Mouse (Mus musculus) hindlimb bud, embryonic 11.5 days (tissue): ENCODE results near the gene Mgmt.

Experiments
- DNase-seq: peaks from one replicate; pipeline ENCODE4 v3.0.0-alpha.2; 2012; ENCODE audit warnings: low read depth, low spot score; ENCODE audit errors: extremely low spot score

The Mgmt gene

DNA sequence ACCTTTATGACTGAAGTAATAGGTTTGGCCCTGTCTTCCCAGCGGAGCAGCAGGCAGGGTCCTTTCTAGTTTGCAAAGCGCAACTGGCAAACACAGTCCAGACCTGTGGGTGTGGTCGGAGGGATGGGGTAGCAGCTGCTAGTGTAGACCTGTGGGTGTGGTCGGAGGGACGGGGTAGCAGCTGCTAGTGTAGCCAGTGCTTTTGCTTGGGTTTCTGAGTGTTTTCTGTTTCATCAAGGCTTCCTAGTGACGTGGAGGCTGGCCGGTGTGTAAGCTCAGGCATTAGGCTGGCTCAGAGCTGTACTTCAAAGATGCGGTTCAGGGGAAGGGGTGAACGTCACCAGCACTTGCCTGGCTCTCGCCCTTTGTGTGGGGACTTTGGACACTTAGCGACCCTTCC lies 106.3 kb downstream of the Mgmt start:
- no peak for DNase-seq

DNA sequence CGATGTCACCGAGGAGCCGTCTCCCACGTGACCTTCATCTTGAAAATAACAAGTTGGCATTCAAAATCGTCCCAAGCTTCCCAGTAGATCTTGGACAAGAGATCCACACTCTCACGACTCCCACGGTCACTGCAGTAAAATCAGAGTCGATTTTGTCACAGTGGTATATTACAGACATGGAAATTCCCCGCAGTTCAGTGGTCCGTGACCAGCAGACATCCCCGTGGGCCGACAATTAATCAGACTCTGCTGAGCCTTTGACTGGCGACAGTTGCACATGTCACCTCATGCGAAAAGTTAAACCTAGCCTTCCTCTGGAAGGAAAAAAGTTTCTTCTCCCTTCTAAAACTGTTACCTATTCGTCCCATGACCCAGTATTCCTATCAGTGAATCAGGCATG lies 106.8 kb downstream of the Mgmt start:
- no peak for DNase-seq

DNA sequence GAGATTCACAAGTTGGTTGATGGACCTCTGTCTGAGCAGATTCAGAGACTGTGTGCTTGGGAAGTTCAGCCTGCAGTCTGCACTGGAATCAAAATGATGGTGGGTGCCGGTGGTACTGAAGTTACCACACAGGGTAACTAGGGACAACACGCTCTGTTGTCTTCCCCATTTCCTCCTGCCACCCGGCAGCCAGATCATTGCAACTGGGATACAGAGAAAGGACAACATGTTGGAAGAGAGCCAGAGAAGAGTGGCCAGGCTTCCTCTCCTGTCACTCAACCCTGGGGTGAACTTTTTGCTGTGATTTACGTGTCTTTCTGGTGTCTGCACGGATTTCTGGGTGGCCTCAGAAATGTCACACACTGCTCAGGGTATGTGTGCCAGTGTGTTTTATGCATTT lies 107.4 kb downstream of the Mgmt start:
- no peak for DNase-seq

DNA sequence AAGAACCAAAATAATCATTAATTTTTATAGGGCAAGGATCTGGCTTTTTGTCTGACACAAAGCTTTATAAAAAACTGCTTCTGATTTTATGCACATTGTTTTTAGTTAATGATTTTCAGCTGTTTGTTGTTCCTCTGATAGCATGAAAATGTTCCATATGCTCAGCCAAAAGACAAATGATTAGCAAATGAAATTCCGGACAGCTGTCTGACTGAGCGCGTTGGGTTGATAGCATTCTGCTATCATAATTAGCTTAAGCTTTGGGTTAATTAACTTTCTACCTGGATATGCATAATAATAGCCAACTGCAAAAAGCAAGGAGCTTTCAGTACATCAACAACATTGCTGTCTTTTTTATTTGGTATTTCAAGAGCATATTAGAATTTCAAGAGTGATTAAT lies 108.0 kb downstream of the Mgmt start:
- no peak for DNase-seq

DNA sequence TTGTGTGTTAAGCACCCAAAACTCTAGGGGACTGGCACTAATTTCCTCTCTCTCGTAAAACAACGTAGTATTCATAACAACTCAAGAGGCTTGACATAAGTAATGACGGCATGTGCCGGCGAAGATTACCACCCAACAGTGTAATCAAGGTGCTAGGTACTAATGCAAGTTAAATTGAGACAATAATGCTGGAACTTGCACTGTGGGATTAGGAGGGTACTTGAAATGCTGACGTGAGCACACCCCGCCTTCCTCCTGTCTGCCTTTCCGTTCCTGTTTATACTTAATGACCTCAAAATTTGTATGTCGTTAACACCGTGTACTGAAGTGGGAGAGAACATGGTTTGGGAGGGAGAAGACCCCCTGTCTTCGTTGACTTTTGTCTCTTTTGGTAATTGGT lies 110.9 kb downstream of the Mgmt start:
- DNase-seq, result peak; percentile 44

DNA sequence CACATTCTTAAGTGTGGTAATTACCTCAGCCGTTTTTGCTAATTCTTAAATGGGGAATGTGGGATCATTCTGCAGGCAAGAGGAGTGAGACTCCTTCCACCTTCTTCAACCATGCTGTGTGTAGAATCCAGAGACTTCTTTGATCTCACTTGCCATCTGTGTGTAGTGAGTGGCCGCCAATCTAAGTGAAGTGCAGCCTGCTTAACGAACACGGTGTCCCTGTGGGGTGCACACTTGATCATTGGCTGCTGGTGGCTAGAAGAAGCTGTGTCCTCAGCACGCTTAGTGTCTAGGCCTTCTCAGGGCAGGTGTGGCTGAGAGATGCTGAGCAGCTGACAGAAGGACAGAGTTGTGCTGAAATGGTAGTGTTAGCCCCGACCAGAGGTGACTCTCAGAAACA lies 113.9 kb downstream of the Mgmt start:
- no peak for DNase-seq

DNA sequence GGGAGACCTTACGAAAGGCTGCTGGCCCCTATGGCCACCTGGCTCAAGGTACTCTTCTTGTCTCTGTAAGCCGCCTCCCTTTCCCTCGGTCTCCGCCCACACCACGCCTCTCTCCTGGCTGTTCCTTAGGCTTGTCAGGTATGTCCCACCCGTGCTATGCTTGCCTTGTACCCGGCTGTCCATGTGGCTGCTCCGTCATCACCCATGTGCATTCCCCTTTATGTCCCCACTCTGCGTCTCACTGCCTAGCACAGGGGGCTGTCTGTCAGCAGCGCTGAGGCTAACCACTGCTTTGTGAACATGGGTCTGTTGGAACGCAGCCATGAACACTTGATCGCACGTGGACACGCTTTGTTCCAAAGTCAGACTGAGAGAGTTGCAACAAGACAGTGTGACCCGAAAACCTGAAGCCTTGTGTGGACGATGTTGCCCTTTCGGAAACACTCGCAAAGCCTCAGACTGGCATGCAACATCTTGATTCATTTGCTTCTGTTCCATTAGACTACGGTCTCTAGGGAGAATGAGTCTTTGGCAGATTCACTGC lies 115.4 kb downstream of the Mgmt start:
- no peak for DNase-seq

DNA sequence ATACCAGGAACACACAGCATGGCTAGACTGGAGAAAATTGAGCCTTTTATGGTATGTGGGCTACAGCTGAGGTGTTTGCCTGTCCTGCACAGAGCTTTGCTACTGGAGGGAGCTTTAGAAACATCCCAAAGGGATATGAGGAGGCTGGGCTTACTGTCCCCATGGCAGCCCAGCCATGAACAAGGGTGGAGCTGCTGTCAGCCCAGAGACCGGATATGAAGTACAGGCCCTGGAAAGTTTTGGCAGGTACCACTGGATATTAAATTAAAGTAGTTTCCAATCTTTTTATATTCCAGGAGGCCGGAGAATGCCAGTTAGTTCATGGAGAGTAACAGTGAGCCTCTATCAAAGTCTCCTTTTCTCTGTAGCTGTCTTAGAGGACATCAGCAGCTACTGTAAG lies 116.0 kb downstream of the Mgmt start:
- no peak for DNase-seq

DNA sequence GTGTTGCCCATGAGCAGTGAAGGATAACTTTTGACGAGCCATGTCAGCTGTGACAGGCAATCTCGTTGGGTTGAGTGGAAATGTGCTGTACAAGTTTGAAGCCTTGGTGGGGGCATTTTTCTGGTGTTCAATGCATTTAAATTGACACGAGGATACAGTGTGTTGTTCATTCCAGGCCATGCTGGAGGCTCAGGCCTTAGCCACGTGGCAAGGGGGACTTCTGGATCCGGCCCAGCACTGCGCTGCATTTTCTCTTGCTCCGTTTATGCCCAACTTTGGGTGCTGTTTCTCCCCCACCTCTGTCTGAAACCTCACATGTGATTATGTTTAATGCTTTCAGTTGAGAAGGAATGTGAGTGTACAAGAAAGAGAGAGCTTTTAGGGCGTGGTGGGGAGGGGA lies 118.3 kb downstream of the Mgmt start:
- DNase-seq, result no peak

DNA sequence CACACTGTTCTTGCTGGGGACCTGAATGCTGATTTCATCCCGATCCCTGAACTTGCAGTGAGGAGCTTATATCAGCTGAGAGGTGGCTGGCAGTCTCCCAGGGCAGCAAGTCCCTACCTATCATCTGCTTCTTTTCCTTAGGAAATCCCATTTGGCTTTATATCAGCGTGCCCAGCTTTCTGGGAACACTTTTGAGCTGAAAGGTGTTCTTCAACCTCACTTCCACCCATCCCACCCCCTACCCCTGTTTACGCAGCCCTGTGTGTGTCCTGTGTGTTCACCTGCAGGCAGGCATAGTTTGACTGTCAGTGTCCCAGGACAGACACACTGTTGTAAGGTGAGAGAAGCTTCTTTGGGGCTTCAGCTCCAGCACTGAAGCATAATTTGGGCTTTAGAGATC lies 119.0 kb downstream of the Mgmt start:
- DNase-seq, result no peak

DNA sequence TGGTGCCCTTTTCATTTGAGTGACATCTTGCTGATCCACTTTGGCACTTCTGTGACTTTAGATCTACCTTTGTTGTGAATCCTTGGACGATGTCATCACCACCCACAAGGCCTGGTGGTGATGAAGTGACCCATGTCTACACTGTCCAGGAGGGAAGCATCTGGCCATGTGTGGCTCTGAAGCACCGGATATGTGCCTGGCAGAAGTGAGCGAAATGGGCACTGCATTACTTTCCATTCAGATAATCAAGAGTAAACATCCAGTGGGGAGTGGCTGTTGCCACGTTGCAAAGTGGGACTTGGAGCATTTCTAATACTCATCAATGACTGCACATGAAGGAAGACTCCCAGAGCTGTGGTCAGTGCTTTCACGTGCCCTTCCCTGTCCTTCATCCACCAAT lies 124.2 kb downstream of the Mgmt start:
- DNase-seq, result no peak

DNA sequence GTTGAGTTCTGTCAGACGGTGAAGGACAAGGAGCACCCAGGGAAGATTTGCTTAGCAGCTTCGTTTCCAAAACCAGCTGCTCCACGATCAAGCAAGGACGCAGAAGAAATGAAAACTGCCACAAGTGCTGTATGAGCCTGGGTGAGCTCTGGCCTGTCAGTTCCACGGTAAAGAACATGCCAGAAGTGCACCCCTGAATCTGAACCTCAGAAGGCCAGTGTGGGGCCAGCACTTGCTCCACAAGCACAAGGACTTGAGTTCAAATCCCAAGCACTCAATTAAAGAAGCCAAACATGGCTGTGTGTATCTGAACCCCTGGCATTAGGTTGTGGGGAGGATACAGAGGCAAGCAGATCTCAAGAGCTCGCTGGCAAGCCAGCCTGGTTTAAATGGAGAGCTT lies 125.8 kb downstream of the Mgmt start:
- no peak for DNase-seq

DNA sequence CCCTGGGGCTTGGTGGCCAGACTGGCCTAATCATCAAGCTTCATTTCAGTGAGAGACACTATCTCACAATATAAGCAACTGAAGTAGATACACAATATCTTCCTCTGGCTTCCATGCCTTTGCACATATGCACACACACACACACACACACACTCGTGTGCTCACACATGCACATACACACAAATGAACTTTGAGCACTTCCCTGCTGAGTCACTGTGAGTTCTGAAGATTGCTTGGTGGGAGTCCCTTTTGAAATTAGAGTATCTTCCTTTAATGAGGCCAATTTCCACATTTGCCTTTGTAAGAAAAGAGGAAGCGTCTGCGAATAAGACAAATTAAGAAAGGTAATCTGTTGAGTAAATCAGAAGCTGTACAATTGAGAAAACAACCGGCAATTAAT lies 136.4 kb downstream of the Mgmt start:
- DNase-seq, result no peak

DNA sequence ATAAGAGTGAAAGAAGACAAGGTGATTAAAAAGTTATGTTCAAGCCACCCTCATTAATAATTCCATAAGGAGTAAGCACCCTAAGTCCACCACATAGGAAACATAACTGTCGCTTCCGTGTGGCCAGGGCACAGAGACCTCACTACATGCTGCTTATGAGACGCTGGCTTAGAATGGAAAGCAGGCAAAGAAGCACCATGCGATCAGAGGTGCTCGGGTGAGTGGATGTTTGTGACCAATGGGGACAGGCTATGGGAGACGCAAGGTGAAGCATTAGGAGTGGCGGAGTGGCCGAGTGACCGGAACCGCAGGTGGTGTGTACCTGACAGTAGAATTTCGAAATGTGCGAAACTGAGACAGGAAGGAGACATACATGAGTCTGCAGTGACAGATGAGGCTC lies 138.8 kb downstream of the Mgmt start:
- no peak for DNase-seq

DNA sequence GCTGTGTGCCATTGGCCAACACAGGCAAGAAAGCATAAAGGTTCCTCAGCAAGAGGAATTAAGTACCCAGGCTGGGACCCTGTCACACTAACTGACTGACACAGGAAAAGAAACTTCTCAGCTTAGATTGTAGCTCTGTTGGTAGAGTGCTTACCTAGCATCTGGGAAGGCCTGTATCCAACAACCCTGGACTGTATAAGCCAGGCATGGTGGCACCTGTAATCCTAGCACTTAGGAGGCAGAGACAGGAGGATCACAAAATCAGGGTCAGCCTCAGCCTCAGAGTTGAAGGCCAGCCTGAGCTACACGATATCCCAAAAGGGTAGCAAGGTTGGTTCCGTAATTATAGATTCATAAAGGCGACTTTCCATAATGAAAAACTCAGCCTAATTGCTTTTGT lies 140.6 kb downstream of the Mgmt start:
- DNase-seq, result no peak

DNA sequence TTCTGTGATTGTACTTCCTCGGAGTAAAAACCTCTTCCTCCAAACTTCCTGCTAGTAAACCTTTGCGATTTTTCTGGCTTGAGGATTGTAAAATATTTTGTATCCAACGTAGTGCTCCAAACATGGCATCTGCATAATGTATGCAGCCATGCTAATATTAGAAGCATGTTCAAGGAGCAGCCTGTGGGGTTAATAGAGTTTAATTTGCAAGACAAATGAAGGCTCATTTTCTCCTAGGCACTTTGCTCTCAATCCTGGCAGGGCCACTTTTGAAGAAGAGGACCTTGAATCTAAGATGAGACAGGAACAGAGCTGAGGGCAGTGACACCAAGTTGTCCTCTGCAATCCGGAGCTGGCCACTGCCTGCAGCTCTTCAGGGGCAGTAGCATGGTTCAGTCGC lies 141.5 kb downstream of the Mgmt start:
- DNase-seq, result no peak

DNA sequence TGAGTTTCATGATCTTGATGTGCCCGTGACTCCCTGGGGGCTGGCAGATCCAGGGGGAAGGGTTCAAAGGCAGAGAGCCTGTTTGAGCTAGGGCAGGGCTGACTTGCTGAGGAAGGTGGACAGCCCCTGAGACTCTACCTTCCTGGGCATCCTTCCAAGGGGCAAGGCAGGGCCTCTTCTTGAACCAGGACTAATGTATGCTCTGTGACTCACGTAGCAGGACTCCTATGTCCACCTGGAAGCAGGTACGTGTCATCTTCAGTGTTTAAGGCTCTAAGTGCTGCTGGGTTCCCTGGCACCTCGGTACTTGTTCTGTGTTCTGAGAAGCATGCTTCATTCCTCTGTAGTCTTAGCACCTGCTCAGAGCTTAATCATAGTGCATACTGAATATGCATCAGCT lies 143.1 kb downstream of the Mgmt start:
- DNase-seq, result no peak

DNA sequence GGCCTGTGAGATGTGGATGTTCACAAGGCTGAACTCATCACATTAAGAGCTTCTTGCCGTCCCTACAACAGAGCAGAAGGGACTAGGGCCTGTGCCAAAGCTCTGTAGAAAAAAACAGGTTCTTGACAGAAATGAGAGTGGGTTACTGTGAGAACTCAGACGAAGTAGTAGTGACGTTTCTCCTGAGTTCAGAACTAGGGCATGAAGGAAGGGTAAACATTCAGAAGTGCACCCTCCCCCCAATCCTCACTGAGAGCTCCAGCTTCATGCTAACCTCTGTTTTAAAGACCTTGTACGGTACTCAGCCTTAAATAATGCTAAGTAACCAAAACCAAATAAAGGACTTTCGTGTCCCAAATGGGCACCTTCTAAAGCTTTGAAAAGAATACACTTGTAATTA lies 143.5 kb downstream of the Mgmt start:
- DNase-seq, result no peak

DNA sequence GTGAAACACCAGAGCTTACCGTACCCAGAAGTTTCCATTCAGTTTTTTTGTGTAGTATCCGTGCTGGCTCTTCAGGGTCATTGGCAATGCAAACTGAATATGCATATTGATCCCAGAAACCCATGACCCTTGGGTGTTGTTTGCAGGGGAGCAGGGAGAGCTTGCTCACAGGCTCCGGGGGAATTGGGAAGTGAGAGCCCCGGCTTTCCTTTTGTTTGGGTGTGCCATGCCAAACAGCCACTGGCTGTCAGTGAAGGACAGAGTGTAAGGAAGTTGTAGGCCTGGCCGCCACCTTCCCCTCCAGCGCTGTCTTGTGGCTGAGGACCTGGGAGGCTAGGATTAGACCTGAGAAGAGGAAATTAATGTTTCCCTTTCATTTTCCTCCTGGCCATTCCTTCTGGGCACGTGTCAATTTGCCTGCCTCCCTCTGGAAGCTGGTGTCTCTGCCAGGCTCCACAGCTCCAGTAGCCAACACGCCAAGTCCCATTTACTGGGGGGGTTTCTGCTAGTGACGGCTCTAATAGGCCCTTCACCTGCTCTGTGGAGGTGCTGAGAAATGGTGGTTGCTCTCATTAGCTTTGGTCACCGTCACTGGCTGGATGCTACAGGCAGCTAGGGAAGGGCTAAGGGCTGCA lies 144.0 kb downstream of the Mgmt start:
- DNase-seq, result no peak

DNA sequence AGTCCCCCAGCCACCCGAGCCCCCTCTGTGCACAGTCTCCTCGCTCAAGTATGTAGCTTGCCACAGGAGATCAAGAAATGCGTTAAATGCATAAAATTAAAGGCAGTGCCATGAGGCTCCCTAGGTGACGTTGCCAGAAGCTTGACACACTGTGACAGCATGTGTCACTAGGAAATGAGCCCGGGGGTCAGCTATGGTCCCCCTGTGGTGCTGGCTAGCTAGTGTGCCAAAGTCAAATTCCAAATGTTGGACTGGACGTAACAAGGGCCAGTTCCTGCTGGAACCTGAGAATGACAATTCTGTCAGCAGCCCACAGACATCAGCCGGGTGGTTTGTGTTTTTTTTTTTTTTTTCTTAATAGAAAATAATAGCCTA lies 144.5 kb downstream of the Mgmt start:
- no peak for DNase-seq

DNA sequence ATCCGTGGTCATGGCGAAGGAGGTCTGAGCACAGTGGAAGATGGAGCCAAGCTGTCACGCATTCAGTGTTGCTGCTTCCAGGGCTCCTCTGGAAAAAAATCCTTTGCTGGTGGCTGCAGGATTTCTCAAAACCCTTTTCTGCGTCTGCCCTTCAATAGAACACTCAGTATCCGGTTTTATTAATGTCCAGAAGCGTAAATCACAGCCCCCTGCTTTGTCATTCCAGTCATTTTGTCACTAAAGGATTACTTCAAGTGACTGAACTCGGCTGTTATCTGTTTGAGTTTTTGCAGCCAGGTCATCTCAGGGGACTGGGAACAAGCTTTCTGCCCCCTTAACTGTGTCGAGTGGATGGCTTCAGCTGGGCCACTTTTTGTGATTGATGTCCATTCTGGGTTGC lies 146.2 kb downstream of the Mgmt start:
- no peak for DNase-seq

DNA sequence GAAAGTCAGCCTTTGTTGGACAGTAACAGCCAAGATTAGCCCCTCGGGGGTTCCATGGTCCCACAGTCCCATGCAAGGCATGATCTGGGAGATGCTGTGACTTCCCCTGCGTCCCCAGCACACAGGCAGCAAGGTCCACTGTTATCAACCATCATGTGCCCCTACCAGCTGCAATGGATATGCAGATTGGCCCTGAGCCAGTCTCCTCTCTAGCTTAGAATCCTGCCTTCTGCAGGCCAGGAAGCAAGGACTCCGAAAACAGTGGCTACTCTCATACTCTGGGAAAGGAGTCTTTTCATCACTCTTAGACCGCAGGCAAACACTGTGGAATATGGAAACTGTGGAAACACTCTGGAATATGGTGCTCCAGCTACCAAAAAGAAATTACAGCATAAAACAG lies 152.5 kb downstream of the Mgmt start:
- no peak for DNase-seq

DNA sequence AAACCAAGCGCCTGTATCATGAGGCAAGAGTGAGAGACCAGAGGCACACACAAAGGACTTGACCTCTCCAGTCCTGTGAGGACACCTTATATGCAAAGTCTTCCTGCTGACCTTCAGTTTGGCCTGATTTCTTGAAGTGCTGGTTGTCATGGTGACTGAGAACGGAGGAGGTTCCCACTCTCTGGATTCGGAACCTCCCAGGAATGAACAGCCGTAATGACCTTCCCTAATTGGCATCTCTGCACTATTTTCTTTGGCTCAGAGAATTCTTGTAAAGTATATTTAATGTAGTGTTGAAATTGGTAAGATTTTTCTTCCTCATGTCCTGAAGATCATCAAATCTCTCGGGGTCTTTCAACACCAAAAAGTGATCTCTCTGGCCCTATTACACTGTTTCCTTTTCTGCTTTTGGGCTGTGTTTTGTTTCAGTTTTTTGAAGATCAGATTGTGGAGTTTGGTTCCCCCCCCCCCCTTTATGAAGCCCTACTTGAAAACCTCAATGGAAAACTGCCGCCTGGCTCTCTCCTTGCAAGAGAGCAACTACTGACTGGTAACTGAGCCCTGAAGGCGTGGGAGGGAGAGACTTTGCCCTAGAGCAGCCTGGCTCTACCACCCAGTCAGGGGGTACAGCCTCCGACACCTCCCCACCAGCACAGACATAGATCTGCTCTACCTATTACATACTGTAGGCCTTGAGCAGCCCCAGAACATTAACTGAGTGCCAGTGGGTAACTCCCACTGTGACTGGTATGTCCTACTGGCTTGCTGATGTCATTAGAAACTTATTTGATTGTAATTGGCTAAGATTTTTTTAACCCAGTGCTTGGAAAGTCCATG lies 153.9 kb downstream of the Mgmt start:
- no peak for DNase-seq
